Mouse (Mus musculus): ENCODE data around the gene Prdm8. TPM values are rescaled to one million over a fixed set of nuclear protein-coding genes. Genes with fewer than 3 reads are reported as not detected.

The Prdm8 gene
- polyA plus RNA-seq, 1 experiment from 2014 or later = 0.07 TPM

GRCm38 (mm10) chr5:98168356-98169285 lies 1.6 kb downstream of the Prdm8 start:
- Histone ChIP-seq H3K4me2 (replicated peaks; ENCODE audit: low read depth) (peak overlapping the region; percentile 76), H3K9me3 (ENCODE audit: control insufficient read depth, low read length) (no peaks in the 10 kb centered on the region), H3K9ac (ENCODE audit: low read length) (no peak overlapping the region), H3K27me3 (ENCODE audit: control insufficient read depth, insufficient read depth, low read length) (peaks cover 14% of the 10 kb centered on the region; the same call in 1 of the 2 replicates), H3K4me1 (replicated peaks; ENCODE audit: control insufficient read depth, insufficient read depth) (0 out of 2 replicates have a peak, but pooled peaks cover 4% of the 10 kb centered on the region), H3K36me3 (ENCODE audit: control insufficient read depth, insufficient read depth, low read length) (no peaks in the 10 kb centered on the region), H3K4me3 (ENCODE audit: low read depth, low read length) (peak overlapping the region; percentile 43), H3K27ac (replicated peaks) (no peak overlapping the region)
- WGBS = 1% methylated on average over 37 of the region's 37 CpGs
- DNase-seq (ENCODE audit: low spot score) (no peak), ATAC-seq (ENCODE audit: low FRiP score, low TSS enrichment) (no peak)
- TF ChIP-seq EP300 (optimal IDR thresholded peaks at IDR 0.05) = no peak
- TF ChIP-seq CTCF (IDR thresholded peaks at IDR 0.05; ENCODE audit: low read depth) = no peak

DNA sequence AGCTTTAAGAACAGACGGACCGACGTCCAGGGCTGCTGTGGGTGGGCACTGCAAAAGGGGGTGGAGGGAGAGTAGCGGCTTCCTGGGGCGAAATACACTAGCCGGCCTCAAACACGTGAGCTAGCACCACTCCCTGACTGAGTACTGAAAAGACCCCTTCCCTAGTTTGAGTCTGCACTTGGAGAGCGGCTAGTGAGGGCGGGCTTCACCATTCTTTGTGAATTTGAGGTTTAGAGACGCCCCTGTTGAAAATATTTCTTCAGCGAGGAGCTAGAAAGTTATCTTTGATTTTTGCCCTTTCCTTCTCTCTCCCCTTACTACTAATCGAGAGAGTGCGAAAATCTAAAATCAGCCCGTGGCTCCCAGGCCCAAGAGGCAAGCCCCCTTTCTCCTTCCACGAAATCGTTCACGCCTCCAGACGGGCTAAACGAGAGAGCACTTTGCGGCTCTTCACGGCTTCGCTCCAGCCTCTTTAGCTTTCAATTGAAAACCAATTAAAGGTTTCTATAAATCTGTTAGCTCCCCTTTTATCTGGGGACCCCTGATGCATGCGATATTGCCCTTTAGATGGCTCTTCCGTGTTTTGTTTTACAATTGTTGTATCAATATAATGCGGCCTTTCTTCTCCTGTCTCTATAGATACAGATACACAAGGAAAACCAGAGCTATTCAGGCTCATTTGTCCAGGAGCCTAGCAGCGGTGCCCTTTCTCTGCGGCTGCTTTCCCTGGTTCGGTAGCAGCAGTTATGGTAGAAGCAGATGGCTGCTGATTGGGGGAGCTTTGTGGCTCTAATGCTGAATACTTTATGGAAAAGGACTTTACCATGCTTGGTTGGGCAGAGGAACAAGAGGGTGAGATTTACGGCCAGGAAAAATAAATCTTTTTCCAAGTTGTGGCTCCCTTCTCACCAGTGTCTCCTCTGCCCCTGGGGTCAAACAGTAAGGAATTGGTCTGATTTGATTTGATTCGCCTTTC lies 2.7 kb downstream of the Prdm8 start:
- Histone ChIP-seq H3K36me3 (ENCODE audit: control insufficient read depth, insufficient read depth, low read length) (no peaks in the 10 kb centered on the region), H3K4me3 (ENCODE audit: low read depth, low read length) (peak overlapping the region; percentile 43; the same call in 1 of the 2 replicates), H3K4me1 (replicated peaks; ENCODE audit: control insufficient read depth, insufficient read depth) (0 out of 2 replicates have a peak, but pooled peaks cover 4% of the 10 kb centered on the region), H3K27me3 (ENCODE audit: control insufficient read depth, insufficient read depth, low read length) (peaks cover 14% of the 10 kb centered on the region; the same call in 1 of the 2 replicates), H3K4me2 (replicated peaks; ENCODE audit: low read depth) (0 out of 2 replicates have a peak overlapping the region, but pooled peaks have one; percentile 76), H3K9me3 (ENCODE audit: control insufficient read depth, low read length) (no peaks in the 10 kb centered on the region), H3K9ac (ENCODE audit: low read length) (no peak overlapping the region), H3K27ac (replicated peaks) (no peak overlapping the region)
- ATAC-seq (ENCODE audit: low FRiP score, low TSS enrichment) = no peak
- no peak for TF ChIP-seq EP300 (optimal IDR thresholded peaks at IDR 0.05)
- TF ChIP-seq CTCF (IDR thresholded peaks at IDR 0.05; ENCODE audit: low read depth) = no peak
- DNase-seq (ENCODE audit: low spot score) = no peak
- WGBS = 13% methylated on average over 30 of the region's 30 CpGs

GRCm38 (mm10) chr5:98171651-98172230 lies 4.7 kb downstream of the Prdm8 start:
- no peak overlapping the region for H3K9ac ChIP-seq (ENCODE audit: low read length)
- TF ChIP-seq EP300 (optimal IDR thresholded peaks at IDR 0.05) (no peak), CTCF (IDR thresholded peaks at IDR 0.05; ENCODE audit: low read depth) (no peak)
- no peak for DNase-seq (ENCODE audit: low spot score)
- no peak overlapping the region for H3K4me2 ChIP-seq (replicated peaks; ENCODE audit: low read depth)
- 31% methylated on average over 9 of the region's 9 CpGs for WGBS
- H3K9me3 ChIP-seq (ENCODE audit: control insufficient read depth, low read length) = no peaks in the 10 kb centered on the region
- no peak overlapping the region for H3K4me3 ChIP-seq (ENCODE audit: low read depth, low read length)
- H3K27ac ChIP-seq (replicated peaks) = no peak overlapping the region
- no peak for ATAC-seq (ENCODE audit: low FRiP score, low TSS enrichment)
- H3K4me1 ChIP-seq (replicated peaks; ENCODE audit: control insufficient read depth, insufficient read depth) = 0 out of 2 replicates have a peak, but pooled peaks cover 4% of the 10 kb centered on the region
- H3K36me3 ChIP-seq (ENCODE audit: control insufficient read depth, insufficient read depth, low read length) = no peaks in the 10 kb centered on the region
- peaks cover 14% of the 10 kb centered on the region; the same call in 1 of the 2 replicates for H3K27me3 ChIP-seq (ENCODE audit: control insufficient read depth, insufficient read depth, low read length)

GRCm38 (mm10) chr5:98172502-98173181 lies 5.6 kb downstream of the Prdm8 start:
- no peak for ATAC-seq (ENCODE audit: low FRiP score, low TSS enrichment)
- WGBS = 10% methylated on average over 15 of the region's 15 CpGs
- TF ChIP-seq CTCF (IDR thresholded peaks at IDR 0.05; ENCODE audit: low read depth) (no peak), EP300 (optimal IDR thresholded peaks at IDR 0.05) (no peak)

GRCm38 (mm10) chr5:98173694-98174093 lies 6.7 kb downstream of the Prdm8 start:
- Histone ChIP-seq H3K4me1 (replicated peaks; ENCODE audit: control insufficient read depth, insufficient read depth) (0 out of 2 replicates have a peak, but pooled peaks cover 4% of the 10 kb centered on the region), H3K27ac (replicated peaks) (no peak overlapping the region), H3K4me2 (replicated peaks; ENCODE audit: low read depth) (no peak overlapping the region), H3K27me3 (ENCODE audit: control insufficient read depth, insufficient read depth, low read length) (peaks cover 10% of the 10 kb centered on the region; the same call in 1 of the 2 replicates), H3K9ac (ENCODE audit: low read length) (no peak overlapping the region), H3K36me3 (ENCODE audit: control insufficient read depth, insufficient read depth, low read length) (no peaks in the 10 kb centered on the region), H3K4me3 (ENCODE audit: low read depth, low read length) (no peak overlapping the region), H3K9me3 (ENCODE audit: control insufficient read depth, low read length) (no peaks in the 10 kb centered on the region)
- ATAC-seq (ENCODE audit: low FRiP score, low TSS enrichment) (no peak), DNase-seq (ENCODE audit: low spot score) (no peak)
- no peak for TF ChIP-seq EP300 (optimal IDR thresholded peaks at IDR 0.05)
- TF ChIP-seq CTCF (IDR thresholded peaks at IDR 0.05; ENCODE audit: low read depth) = no peak

More at GRCm38 (mm10) chr5:98172502-98173181, 5.6 kb downstream of the Prdm8 start:
- DNase-seq (ENCODE audit: low spot score) = no peak
- Histone ChIP-seq H3K4me2 (replicated peaks; ENCODE audit: low read depth) (no peak overlapping the region), H3K9me3 (ENCODE audit: control insufficient read depth, low read length) (no peaks in the 10 kb centered on the region), H3K27me3 (ENCODE audit: control insufficient read depth, insufficient read depth, low read length) (peaks cover 11% of the 10 kb centered on the region; the same call in 1 of the 2 replicates), H3K4me3 (ENCODE audit: low read depth, low read length) (no peak overlapping the region), H3K9ac (ENCODE audit: low read length) (no peak overlapping the region), H3K4me1 (replicated peaks; ENCODE audit: control insufficient read depth, insufficient read depth) (0 out of 2 replicates have a peak, but pooled peaks cover 4% of the 10 kb centered on the region), H3K27ac (replicated peaks) (no peak overlapping the region), H3K36me3 (ENCODE audit: control insufficient read depth, insufficient read depth, low read length) (no peaks in the 10 kb centered on the region)
